Mouse (Mus musculus): ENCODE results near the gene Trappc4.
"Not testable (repeated sequence)": the region's sequence is repeated elsewhere in the genome, so short reads cannot be mapped to it uniquely, and the experiment has no call there.

Gene Trappc4

GRCm38 (mm10) chr9:44405011-44405410 lies 2.4 kb downstream of the Trappc4 start:
- no peak for DNase-seq

DNA sequence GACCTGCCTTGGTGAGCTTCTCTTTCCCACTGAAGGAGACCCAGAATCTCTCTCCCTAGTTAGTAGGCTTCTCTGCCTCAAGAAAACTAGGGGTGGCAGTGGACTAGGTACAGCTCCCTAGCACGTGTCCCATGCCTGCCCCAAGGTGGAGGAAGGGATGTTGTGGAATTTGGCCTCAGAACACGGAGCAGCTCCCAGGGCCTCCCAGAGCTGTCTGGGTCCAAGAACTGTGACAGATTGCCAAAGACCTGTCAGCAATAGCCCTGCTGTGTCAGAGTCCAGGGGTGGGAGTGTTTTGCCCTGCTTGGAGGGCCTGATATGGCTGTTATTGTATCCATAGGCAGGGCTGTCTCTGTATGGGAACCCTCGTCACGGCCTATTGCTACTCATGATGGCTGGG lies 6.3 kb downstream of the Trappc4 start:
- peak; percentile 80 for DNase-seq

GRCm38 (mm10) chr9:44399795-44400114 lies 7.6 kb downstream of the Trappc4 start:
- peak; percentile 45 for DNase-seq

GRCm38 (mm10) chr9:44399114-44399794 lies 8.1 kb downstream of the Trappc4 start:
- DNase-seq: no peak

GRCm38 (mm10) chr9:44398551-44398950 lies 8.8 kb downstream of the Trappc4 start:
- no peak for DNase-seq

DNA sequence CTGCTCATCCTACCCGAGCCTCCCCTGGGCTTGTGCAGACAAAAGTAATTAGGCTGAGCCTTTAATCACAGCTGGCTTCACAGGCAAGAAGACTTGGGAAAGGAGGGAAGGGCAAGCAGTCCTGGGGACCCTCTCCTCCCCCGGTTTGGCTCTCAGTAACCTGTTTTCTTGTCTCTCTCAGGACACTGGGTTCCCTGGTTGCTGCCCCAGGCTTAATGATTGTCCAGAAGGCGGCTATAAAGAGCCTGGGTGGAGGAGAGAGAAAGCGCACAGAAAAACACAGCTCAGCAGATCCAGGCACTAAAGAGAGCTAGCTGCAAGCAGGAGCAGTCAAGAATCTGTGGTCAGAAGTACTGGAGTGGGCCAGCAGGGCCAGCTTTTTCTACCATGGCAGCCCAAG lies 9.3 kb downstream of the Trappc4 start:
- DNase-seq: peak; percentile 89

DNA sequence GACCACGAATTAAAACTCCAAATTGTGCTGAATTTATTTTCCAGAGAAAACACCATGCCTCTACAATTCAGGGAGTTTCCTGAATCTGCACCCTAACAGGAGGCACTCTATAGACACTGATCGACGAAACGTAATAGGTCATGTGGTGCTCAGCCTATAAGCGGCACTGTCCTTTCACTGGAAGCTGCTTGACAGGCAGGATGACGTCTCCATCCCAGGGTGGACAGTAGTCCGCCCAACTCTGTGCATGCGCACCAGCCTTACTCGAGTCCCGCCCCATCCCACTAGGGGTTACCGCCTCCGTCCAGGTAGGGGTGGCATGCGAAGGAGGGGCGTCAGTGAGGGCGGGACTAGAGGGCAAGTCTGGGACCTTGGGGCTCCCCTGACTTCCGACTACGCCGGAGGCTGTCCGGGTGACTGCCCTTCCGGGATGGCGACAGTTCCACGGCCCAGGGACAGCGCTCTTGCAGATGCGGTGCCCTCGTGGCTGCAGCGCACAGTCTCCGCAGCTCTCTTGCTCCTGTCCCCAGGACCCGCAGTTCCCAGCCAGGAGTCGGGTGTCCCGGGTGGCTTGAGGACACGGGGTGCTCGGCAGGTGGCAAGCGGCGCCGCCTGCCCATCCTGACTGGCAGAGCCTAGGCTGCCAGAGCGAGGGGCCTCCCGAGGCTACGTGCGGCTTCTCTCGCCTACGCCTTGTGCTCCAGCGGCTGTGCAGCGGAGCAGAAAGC lies 10.6 kb downstream of the Trappc4 start, which contains the start of gene Slc37a4:
TSS of gene Slc37a4 (plus strand) at position 169 of the 728 bp plus-strand sequence.
- peak; percentile 96 for DNase-seq

- DNase-seq: peak; percentile 79
These were observed 15.9 kb downstream of the Trappc4 start for GRCm38 (mm10) chr9:44391466-44391865.

GRCm38 (mm10) chr9:44389273-44389672 lies 18.1 kb downstream of the Trappc4 start:
- DNase-seq: peak; percentile 65

- DNase-seq: peak; percentile 62
These were observed 20.2 kb downstream of the Trappc4 start for GRCm38 (mm10) chr9:44387221-44387620.

GRCm38 (mm10) chr9:44384596-44384995 lies 22.8 kb downstream of the Trappc4 start:
- no peak for DNase-seq

DNA sequence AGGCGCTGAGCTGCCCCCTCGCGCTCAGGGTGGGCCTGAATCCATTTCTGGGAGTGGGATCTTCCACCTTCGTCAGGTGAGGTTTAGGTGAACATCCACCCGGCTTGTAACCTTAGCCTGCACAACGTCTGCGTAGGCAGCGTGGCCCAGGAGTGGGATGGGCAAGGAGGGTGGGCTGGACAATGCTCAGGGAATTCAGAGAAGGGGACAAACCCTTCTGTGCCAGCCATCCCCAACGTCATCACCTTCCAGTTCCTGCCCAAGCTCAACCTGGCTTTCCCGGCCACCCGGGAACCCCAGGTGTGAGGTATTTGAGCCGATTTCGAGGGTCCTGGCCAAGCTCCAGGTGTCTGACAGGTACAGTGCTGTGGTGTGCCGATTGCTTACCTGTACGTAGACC lies 27.5 kb downstream of the Trappc4 start:
- no peak for DNase-seq

DNA sequence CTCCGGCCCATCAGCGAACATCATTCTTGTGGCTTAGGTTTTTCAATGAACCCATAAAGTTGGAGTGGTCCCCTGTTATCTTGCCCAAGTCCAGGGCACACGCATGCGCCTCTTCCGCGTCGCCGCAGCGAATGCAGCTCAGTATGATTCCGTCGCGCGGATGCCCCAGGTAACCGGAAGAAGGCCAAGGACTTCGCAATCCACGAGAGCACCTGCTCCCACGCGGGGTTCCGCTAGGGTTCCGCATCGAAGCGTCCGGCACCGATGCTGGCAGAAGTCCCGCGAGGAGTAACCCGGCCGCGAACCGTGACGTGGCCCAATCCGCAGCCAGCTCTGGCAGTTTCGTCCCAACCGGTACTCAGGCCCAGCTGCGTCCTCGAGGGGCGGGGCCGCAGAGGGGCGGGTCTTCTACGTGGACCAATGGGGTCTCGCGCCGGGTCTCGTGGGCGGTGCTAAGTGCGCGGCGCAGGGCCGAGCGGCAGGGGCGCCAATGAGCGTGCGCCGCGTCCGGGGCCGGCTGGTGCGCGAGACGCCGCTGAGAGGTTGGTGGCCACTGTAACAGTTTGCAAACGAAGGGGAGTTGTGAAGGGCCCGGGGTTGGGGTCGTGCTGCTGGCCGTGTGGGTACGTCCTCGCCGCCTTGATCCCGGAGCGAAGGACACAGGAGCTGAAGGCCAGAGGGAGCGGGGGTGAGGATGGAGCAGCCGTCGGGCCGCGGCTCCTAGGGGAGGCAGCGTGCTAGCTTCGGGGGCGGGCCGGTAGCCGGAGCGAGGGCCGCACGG lies 28.2 kb downstream of the Trappc4 start, which contains the start of gene Hyou1:
TSS of gene Hyou1 (plus strand) at position 437 of the 781 bp plus-strand sequence.
- DNase-seq: peak; percentile 100

DNA sequence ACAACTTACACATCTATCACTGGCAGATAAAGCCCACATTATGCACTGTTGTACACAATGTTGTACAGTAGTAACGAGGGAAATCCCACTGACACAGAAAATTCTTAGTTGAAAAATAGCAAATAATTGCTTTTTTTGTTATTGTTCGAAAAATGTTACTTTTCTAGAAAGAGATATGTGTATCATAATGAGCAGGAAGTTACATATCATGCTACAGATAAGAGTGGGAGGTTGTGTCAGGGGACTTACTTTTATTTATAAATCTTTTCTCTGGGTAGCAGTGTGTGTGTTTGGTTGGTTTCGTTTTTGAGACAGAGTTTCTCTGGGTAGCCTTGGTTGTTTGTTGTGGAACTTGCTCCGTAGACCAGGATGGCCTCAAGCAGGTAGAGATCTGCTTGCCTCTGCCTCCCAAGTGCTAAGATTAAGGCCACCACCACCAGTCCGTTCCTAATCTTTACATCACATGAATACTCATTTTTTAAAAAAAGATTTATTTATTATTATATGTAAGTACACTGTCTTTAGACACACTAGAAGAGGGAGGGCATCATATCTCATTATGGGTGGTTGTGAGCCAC lies 29.2 kb downstream of the Trappc4 start:
- no peak for DNase-seq

DNA sequence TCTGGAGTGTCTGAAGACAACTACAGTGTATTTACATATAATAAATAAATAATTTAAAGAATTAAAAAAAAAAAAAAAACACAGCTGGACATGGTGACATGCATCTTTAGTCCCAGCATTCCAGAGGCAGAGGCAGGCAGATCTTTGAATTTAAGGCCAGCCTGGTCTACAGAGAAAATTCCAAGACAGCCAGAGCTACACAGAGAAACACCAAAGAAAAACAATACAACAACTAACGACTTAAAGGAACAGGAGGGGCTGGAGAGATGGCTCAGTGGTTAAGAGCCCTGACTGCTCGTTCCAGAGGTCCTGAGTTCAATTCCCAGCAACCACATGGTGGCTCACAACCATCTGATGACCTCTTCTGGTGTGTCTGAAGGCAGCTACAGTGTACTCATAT lies 30.1 kb downstream of the Trappc4 start:
- not testable (repeated sequence) for DNase-seq

DNA sequence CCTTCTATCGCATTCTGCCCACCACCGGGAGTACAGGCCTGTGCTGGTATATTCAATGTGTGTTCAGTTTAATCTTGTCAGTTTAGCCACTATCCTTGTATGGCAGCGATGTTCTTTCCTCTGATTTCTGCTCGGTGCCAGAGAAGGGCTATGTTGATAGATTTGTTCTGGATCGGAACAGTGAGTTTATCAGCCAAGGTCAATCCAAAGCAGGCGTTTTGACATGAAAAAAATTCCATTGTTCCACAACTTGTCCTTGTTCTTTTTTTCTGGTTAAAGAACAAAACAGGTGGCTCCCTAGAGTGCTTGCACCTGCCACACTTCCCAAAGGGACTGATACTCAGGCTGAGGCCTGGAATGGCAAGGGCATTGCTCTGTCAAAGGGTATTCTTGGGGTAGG lies 31.3 kb downstream of the Trappc4 start:
- DNase-seq: no peak

DNA sequence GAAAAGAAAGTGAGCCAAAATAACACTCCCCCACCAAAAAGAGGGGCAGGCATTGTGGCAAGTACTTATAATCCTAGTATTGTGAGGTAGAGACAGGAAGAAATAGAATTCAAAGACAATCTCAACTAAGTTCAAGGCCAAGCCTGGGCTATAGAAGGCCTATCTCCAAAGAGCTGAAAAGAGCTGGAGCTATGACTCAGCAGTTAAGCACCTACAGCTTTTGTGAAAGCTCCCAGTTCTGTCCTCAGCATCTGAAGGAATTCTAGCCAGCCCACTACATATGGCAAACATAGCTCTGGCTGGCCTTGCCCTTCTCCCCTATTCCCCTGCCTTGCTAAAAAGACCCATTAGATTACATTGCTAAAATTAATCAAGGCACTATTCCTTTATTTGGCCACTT lies 34.0 kb downstream of the Trappc4 start:
- DNase-seq: no peak

DNA sequence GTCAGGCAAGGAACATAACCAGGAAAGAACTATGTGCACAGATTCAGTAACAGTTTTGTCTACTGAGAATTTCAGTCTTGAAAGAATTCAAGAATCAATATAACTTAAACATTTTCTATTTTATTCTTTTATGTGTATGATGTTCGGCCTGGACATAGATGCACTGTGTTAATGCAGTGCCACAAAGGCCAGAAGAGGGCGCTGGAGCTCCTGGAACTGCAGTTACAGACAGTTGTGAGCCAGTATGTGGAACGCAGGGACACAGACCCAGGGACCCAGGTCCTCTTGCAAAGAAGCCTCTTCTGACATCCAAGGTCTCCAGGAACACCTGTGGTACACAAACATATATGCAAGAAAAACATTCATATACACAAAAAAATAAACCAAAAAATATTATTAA lies 42.9 kb downstream of the Trappc4 start:
- DNase-seq: peak; percentile 46

GRCm38 (mm10) chr9:44361931-44362330 lies 45.5 kb downstream of the Trappc4 start:
- not testable (repeated sequence) for DNase-seq

DNA sequence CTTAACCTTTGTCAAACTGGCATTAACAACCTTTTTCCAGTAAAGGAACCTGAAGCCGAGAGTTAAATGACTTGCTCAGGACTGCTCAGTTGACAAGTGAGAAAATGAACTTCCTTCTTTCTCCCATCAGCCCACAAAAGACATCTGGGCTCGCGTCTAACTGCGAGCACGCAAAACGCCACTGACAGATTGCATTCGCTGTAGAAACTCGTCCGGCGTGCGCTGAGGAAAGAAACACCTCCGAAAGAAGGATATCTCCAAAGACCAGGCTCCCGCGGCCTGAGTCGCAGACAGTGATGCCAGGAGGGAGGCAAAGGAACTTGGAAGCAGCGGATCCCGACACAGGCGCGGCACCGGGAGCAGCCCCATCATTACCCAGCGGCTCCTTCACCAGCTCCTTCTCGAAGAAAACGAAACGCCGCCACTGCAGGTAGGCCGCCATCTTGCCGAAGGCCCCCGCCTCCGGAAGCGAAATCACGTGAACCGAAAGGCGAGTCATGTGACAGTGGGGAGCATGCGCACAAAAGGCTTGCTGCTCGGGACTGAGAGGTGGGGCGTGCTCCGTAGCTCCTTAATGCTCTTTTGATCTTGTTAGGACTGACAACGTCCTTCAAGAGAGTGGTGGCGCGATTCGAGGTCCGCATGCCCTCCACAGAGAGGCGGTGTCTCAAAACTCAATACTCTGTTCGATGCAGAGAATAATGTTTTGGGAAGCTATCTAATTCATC lies 46.0 kb downstream of the Trappc4 start, which contains the start of gene Vps11:
TSS of gene Vps11 (minus strand) at position 481 of the 728 bp plus-strand sequence.
- DNase-seq: peak; percentile 95

GRCm38 (mm10) chr9:44357207-44357606 lies 50.2 kb downstream of the Trappc4 start:
- DNase-seq: no peak
